Mouse (Mus musculus) E14TG2a.4 (cell line): Measurements from ENCODE around the gene Phb.

Experiments
- CTCF ChIP-seq: conservative IDR thresholded peaks from 2 replicates; pipeline ENCODE4 v1.5.1; 2014; ENCODE audit warnings: low read length
- POU5F1 ChIP-seq: IDR thresholded peaks from 2 replicates; pipeline ENCODE4 v1.6.1; 2014; ENCODE audit warnings: low read length, borderline replicate concordance

DNA sequence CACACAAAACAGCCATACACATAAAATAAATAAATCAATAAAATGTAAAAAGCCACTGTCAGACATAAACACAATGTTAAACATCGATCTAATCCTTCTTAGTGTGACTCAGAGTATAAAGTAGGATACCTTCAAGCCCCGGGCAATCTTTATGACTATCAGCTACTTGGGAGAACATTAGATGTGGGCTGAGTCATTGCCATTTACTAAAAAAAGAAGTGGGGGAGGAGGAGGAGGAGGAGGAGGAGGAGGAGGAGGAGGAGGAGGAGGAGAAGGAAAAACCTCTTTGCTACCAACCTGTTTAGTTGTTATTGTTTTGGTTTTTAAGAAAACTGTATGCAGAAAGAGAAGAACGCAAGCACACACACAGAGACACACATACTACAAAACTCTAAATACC lies 22.8 kb downstream of the Phb start:
- no peak for TF ChIP-seq CTCF
- no peak for TF ChIP-seq POU5F1
